Mouse (Mus musculus): ENCODE data around the gene Tmem273. TPM values are rescaled to one million over a fixed set of nuclear protein-coding genes. Genes with fewer than 3 reads are reported as not detected.

Gene Tmem273
- total and polyA plus RNA-seq, 3 experiments: not detected

DNA sequence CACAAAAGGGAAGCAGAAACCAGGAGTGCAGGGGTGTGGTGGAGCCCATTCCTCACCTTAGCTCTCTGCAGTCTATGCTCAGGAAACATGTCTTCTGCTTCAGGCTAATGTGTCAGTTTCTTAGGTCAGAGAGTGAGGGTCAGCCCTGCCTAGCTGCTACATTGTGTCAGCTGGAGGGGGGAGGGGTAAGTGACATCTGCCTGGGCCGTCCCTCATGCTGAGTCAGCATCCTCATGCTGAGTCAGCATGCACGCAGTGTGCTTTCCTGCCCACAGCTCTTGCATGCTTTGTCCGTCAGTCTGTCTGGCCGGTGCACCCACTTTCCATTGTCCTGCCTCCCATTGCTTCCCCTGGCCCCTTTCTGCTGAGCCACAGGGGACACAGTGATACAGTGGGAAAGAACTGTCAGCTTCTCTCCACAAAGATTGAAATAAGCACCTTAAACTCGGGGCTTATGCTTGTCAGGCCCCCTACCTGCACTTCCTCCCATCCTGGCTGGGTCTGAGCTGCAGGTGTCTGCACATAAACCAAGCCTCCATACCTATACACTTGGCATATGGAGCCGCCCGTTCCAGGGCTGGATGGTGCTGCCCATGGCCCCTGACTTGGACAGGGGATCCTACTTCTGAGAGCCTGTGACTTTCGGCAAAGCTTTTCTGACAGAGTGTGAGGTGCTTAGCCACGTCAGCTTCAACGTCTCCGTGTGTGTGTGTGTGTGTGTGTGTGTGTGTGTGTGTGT, 74.2 kb downstream of the Tmem273 start:
- Histone ChIP-seq H3K4me3 (ENCODE audit: low read depth, low read length) (no peak overlapping the region), H3K27me3 (ENCODE audit: insufficient read depth, low read length) (no peaks in the 10 kb centered on the region), H3K4me1 (ENCODE audit: insufficient read depth, low read depth, low read length) (no peaks in the 10 kb centered on the region), H3K9me3 (replicated peaks) (peaks cover 92% of the 10 kb centered on the region), H3K36me3 (replicated peaks) (no peaks in the 10 kb centered on the region)
- DNase-seq (ENCODE audit: low spot score): no peak
- no peak for ATAC-seq (ENCODE audit: extremely low read depth, insufficient number of reproducible peaks, low FRiP score, poor library complexity, severe bottlenecking)
- TF ChIP-seq GATA1 (IDR thresholded peaks at IDR 0.05; ENCODE audit: borderline replicate concordance, low read length) (no peak), CTCF (IDR thresholded peaks at IDR 0.05; ENCODE audit: low read depth, low read length) (no peak), POLR2AphosphoS5 (IDR thresholded peaks at IDR 0.05; ENCODE audit: insufficient replicate concordance, low read depth, low read length) (no peak), TAL1 (conservative IDR thresholded peaks at IDR 0.05; ENCODE audit: low read depth, low read length) (no peak), GATA2 (IDR thresholded peaks at IDR 0.05; ENCODE audit: borderline replicate concordance, low read depth, low read length) (no peak)

DNA sequence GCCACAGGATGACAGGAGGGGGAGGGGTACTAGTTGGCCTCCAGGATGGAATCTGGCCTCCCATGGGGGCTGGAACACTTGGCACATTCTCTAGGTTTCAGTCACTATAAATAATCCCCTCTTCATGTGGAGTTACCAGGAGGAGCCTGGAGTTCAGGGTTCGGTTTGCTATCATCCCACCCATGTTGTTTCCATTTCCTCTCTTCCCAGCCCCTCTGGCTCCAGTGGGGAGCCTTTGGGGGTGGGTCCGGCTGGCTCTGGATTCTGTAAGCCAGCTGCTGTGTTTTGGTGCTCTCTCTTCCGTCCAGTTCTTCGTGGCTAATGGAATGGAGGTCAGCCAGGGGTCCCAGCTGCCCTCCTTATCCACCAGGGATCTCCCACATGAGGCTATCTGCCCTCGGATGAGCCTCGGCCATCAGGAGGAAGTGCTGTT, 75.4 kb downstream of the Tmem273 start:
- DNase-seq (ENCODE audit: low spot score) (no peak), ATAC-seq (ENCODE audit: extremely low read depth, insufficient number of reproducible peaks, low FRiP score, poor library complexity, severe bottlenecking) (no peak)
- Histone ChIP-seq H3K27me3 (ENCODE audit: insufficient read depth, low read length) (no peaks in the 10 kb centered on the region), H3K9me3 (replicated peaks) (peaks cover 84% of the 10 kb centered on the region), H3K4me3 (ENCODE audit: low read depth, low read length) (no peak overlapping the region), H3K4me1 (ENCODE audit: insufficient read depth, low read depth, low read length) (no peaks in the 10 kb centered on the region), H3K36me3 (replicated peaks) (no peaks in the 10 kb centered on the region)
- TF ChIP-seq TAL1 (conservative IDR thresholded peaks at IDR 0.05; ENCODE audit: low read depth, low read length) (no peak), POLR2AphosphoS5 (IDR thresholded peaks at IDR 0.05; ENCODE audit: insufficient replicate concordance, low read depth, low read length) (no peak), GATA1 (IDR thresholded peaks at IDR 0.05; ENCODE audit: borderline replicate concordance, low read length) (no peak), CTCF (IDR thresholded peaks at IDR 0.05; ENCODE audit: low read depth, low read length) (no peak), GATA2 (IDR thresholded peaks at IDR 0.05; ENCODE audit: borderline replicate concordance, low read depth, low read length) (no peak)

DNA sequence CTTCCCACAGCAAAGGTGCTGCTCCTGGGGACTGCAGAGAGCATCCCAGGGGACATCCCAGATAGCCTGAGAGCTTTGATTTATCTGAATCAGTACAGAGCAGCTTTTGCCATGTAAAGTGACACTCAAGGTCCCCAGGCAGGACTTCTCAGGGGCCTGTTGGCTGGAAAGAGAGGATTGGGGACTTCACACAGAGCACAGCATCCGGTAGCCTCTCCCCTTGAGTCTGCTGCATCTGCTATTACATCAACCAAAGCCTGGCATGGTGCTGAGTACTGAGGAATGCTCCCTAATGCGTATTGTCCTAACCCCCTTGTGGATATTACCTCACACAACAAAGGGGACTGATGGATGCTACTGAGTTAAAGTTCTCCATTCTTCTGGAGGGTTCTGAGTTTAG, 75.9 kb downstream of the Tmem273 start:
- DNase-seq (ENCODE audit: low spot score): no peak
- Histone ChIP-seq H3K36me3 (replicated peaks) (no peaks in the 10 kb centered on the region), H3K27me3 (ENCODE audit: insufficient read depth, low read length) (no peaks in the 10 kb centered on the region), H3K4me3 (ENCODE audit: low read depth, low read length) (no peak overlapping the region), H3K4me1 (ENCODE audit: insufficient read depth, low read depth, low read length) (no peaks in the 10 kb centered on the region), H3K9me3 (replicated peaks) (peaks cover 79% of the 10 kb centered on the region)
- TF ChIP-seq GATA2 (IDR thresholded peaks at IDR 0.05; ENCODE audit: borderline replicate concordance, low read depth, low read length) (no peak), POLR2AphosphoS5 (IDR thresholded peaks at IDR 0.05; ENCODE audit: insufficient replicate concordance, low read depth, low read length) (no peak), CTCF (IDR thresholded peaks at IDR 0.05; ENCODE audit: low read depth, low read length) (no peak), GATA1 (IDR thresholded peaks at IDR 0.05; ENCODE audit: borderline replicate concordance, low read length) (no peak), TAL1 (conservative IDR thresholded peaks at IDR 0.05; ENCODE audit: low read depth, low read length) (no peak)
- ATAC-seq (ENCODE audit: extremely low read depth, insufficient number of reproducible peaks, low FRiP score, poor library complexity, severe bottlenecking): no peak

DNA sequence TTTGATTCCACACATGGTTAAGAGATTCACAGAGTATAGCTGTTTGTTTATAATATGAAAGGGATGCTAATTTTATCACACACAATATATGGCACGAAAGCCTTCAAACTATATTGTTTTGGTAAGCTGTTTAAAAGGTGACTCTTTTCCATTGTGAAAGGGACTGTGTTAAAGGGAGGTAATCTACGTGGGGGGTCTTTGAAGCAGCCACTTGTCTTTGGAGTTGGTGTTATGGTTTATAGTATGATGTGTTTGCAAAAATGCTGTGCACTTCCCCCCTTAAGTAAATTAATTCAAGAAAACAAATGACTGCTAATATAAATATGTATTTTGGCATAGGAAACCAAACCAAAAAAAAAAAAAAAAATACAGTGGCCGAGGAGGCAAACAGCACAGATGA, 79.6 kb downstream of the Tmem273 start:
- TF ChIP-seq TAL1 (conservative IDR thresholded peaks at IDR 0.05; ENCODE audit: low read depth, low read length): no peak
- no peak for TF ChIP-seq POLR2AphosphoS5 (IDR thresholded peaks at IDR 0.05; ENCODE audit: insufficient replicate concordance, low read depth, low read length)
- TF ChIP-seq CTCF (IDR thresholded peaks at IDR 0.05; ENCODE audit: low read depth, low read length): no peak
- no peak for TF ChIP-seq GATA1 (IDR thresholded peaks at IDR 0.05; ENCODE audit: borderline replicate concordance, low read length)
- no peak for TF ChIP-seq GATA2 (IDR thresholded peaks at IDR 0.05; ENCODE audit: borderline replicate concordance, low read depth, low read length)
- Histone ChIP-seq H3K27me3 (ENCODE audit: insufficient read depth, low read length) (no peaks in the 10 kb centered on the region), H3K36me3 (replicated peaks) (no peaks in the 10 kb centered on the region), H3K9me3 (replicated peaks) (peaks cover 52% of the 10 kb centered on the region), H3K4me3 (ENCODE audit: low read depth, low read length) (no peak overlapping the region), H3K4me1 (ENCODE audit: insufficient read depth, low read depth, low read length) (no peaks in the 10 kb centered on the region)
- no peak for DNase-seq (ENCODE audit: low spot score)
- ATAC-seq (ENCODE audit: extremely low read depth, insufficient number of reproducible peaks, low FRiP score, poor library complexity, severe bottlenecking): no peak

Other genes starting within 250 kb of the Tmem273 start
- not detected in 2 replicates for gene Prrxl1, start 186.6 kb upstream of the Tmem273 start, total RNA-seq (2014; fragmentation: Nextera tagmentation)
- 0.06 and 0.22 TPM in 2 replicates for gene Prrxl1, start 186.6 kb upstream of the Tmem273 start, total RNA-seq (2017)
- not detected in 2 replicates for gene Prrxl1, start 186.6 kb upstream of the Tmem273 start, polyA plus RNA-seq (2012)
- gene 3425401B19Rik, start 100.7 kb upstream of the Tmem273 start, total RNA-seq (2014; fragmentation: Nextera tagmentation): not detected in 2 replicates
- gene 3425401B19Rik, start 100.7 kb upstream of the Tmem273 start, total RNA-seq (2017): 0.05 and 0.06 TPM in 2 replicates
- gene 3425401B19Rik, start 100.7 kb upstream of the Tmem273 start, polyA plus RNA-seq (2012): not detected in 2 replicates
- gene Fam170b, start 48.0 kb downstream of the Tmem273 start, total RNA-seq (2014; fragmentation: Nextera tagmentation): not detected in 2 replicates
- 0.06 and 0.16 TPM in 2 replicates for gene Fam170b, start 48.0 kb downstream of the Tmem273 start, total RNA-seq (2017)
- not detected in 2 replicates for gene Fam170b, start 48.0 kb downstream of the Tmem273 start, polyA plus RNA-seq (2012)
- gene Vstm4, start 70.8 kb downstream of the Tmem273 start, total RNA-seq (2014; fragmentation: Nextera tagmentation): not detected in 2 replicates
- gene Vstm4, start 70.8 kb downstream of the Tmem273 start, total RNA-seq (2017): 0.05 TPM in 1 of 2 replicates, not detected in the other
- not detected in 2 replicates for gene Vstm4, start 70.8 kb downstream of the Tmem273 start, polyA plus RNA-seq (2012)
- not detected in 2 replicates for gene Lrrc18, start 205.4 kb downstream of the Tmem273 start, total RNA-seq (2014; fragmentation: Nextera tagmentation)
- gene Lrrc18, start 205.4 kb downstream of the Tmem273 start, total RNA-seq (2017): 0.06 and 0.11 TPM in 2 replicates
- not detected in 2 replicates for gene Lrrc18, start 205.4 kb downstream of the Tmem273 start, polyA plus RNA-seq (2012)

All from G1E (cell line).